Mouse (Mus musculus) liver, adult 2 months (tissue): ENCODE measurements around the gene Ifi35.

Source experiments
- CTCF ChIP-seq: fragments of 200-500 bp; IDR thresholded peaks from 2 replicates; pipeline ENCODE4 v1.5.1; 2011; ENCODE audit warnings: low read depth, low read length, control low read depth
- POLR2A ChIP-seq: fragments of 200-500 bp; IDR thresholded peaks from 2 replicates; pipeline ENCODE4 v1.6.1; 2011; ENCODE audit warnings: low read length, control low read depth; ENCODE audit not compliant: insufficient read depth; ENCODE audit errors: extremely low read depth

- no peak for TF ChIP-seq CTCF
- no peak for TF ChIP-seq POLR2A
These were observed 10.0 kb downstream of the Ifi35 start for GRCm38 (mm10) chr11:101458217-101458616.
